Mouse (Mus musculus) hindbrain, embryonic 14.5 days (tissue): ENCODE data around the gene Btf3l4. TPM values are rescaled to one million over a fixed set of nuclear protein-coding genes. Genes with fewer than 3 reads are reported as not detected.
A peak's percentile ranks its signal among the peaks of the same experiment; 100 is the strongest.

Experiments
- ATAC-seq: fragments of 200-750 bp; cut with Nextera tagmentation; 2 replicates; pipeline ENCODE4 v1.8.0; 2017; ENCODE audit warnings: moderate number of reproducible peaks, mild to moderate bottlenecking, moderate TSS enrichment, moderate library complexity; ENCODE audit not compliant: low FRiP score
- DNase-seq: peaks from one replicate; pipeline ENCODE4 v3.0.0-alpha.2; 2015; ENCODE audit warnings: low spot score
- H3K27ac ChIP-seq: fragments of 300-500 bp; sonication (generic); 2 replicates; pipeline ENCODE4 v1.5.1; 2014; ENCODE audit warnings: mild to moderate bottlenecking, moderate library complexity
- H3K27me3 ChIP-seq: fragments of 300-500 bp; sonication (generic); 2 replicates; pipeline ENCODE4 v1.6.1; 2014; ENCODE audit warnings: mild to moderate bottlenecking, low read length, mixed read lengths; ENCODE audit not compliant: control insufficient read depth, insufficient read depth
- H3K36me3 ChIP-seq: fragments of 300-500 bp; sonication (generic); replicated peaks from 2 replicates; pipeline ENCODE4 v1.6.1; 2014; ENCODE audit not compliant: control insufficient read depth, insufficient read depth
- H3K4me1 ChIP-seq: fragments of 300-500 bp; sonication (generic); replicated peaks from 2 replicates; pipeline ENCODE4 v1.6.1; 2014; ENCODE audit warnings: antibody characterized with exemption, low read length, mixed read lengths; ENCODE audit not compliant: control insufficient read depth, insufficient read depth
- H3K4me2 ChIP-seq: fragments of 300-500 bp; sonication (generic); replicated peaks from 2 replicates; pipeline ENCODE4 v1.6.1; 2014; ENCODE audit warnings: mild to moderate bottlenecking, moderate library complexity
- H3K4me3 ChIP-seq: fragments of 300-500 bp; sonication (generic); replicated peaks from 2 replicates; pipeline ENCODE4 v1.5.1; 2014; ENCODE audit warnings: mild to moderate bottlenecking, low read length
- H3K9ac ChIP-seq: fragments of 300-500 bp; sonication (generic); 2 replicates; pipeline ENCODE4 v1.6.1; 2014
- H3K9me3 ChIP-seq: fragments of 300-500 bp; sonication (generic); 2 replicates; pipeline ENCODE4 v1.6.1; 2016; ENCODE audit warnings: low read length; ENCODE audit not compliant: control insufficient read depth
- WGBS: fragments of 180-500 bp; shearing (Covaris S2); extraction: QIAGEN DNeasy Blood & Tissue Kit; methylation state at CpG from one replicate; pipeline ENCODE4 v1.1.7; 2014; 5-methylcytosine and 5-hydroxymethylcytosine counted together
- polyA plus RNA-seq: library from polyadenylated mRNA; unstranded; fragments of >200 nt; fragmentation: Nextera tagmentation; extraction: Ambion mirVana; gene quantifications from 2 replicates; pipeline ENCODE4 v1.2.1, GENCODE M21; 2014

Gene Btf3l4
- polyA plus RNA-seq, 1 experiment from 2014 or later, result 191 TPM

DNA sequence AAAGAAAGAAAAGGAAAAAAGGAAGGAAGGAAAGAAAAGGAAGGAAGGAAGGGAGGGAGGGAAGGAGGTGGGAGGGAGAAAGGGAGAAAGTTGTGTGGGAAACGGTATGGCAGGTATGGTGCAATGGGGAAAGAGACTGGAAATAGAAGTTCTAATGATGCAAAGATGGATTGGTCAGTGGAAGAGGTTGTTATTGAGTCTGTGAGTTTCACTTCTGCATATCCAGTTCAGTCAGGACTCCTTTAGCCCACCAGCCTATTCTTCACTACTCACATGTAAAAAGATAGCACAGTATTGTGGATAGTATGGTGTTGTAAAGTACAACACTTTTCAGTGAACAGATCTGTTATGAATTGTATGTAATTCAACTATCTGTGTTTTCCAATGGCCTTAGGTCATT lies 42.9 kb downstream of the Btf3l4 start:
- Histone ChIP-seq H3K4me1 (no peaks in the 10 kb centered on the region), H3K4me2 (no peak overlapping the region), H3K4me3 (no peak overlapping the region), H3K9ac (no peak overlapping the region), H3K9me3 (no peaks in the 10 kb centered on the region), H3K27ac (no peak overlapping the region), H3K36me3 (no peaks in the 10 kb centered on the region), H3K27me3 (no peaks in the 10 kb centered on the region)
- DNase-seq, result no peak
- no peak for ATAC-seq
- WGBS, result 79% methylated on average over 1 of the region's 1 CpGs

DNA sequence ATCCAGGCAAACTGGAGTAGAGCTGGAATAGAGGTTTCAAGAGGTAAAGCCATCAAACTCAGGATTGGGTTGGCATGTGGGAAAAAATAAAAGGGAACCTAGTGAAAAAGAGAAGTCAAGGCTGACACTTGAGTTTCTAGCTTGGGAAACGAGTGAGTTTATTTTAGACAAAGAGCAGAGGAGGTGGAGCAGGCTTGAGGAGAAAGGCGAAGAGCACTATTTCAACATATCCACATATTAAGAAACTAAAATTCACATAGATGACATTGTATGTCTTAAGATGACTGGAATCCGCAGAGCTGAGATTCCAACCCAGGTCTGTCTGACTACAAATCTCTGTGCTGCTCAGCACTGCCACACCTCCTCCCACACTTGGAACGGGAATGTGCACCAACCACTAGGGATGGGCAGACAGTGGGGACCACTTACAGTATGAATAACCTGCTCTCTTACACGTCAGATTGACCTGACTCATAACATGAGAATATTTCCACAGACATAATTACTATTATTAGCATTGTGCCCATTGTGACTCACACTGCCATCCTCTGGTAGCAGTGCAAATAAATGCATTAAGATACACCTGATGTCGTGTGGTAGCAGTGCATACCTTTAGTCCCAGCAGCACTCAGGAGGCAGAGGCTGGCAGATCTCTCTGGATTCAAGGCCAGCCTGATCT lies 44.0 kb downstream of the Btf3l4 start:
- Histone ChIP-seq H3K9me3 (no peaks in the 10 kb centered on the region), H3K27ac (no peak overlapping the region), H3K4me2 (no peak overlapping the region), H3K36me3 (no peaks in the 10 kb centered on the region), H3K4me3 (no peak overlapping the region), H3K4me1 (no peaks in the 10 kb centered on the region), H3K27me3 (no peaks in the 10 kb centered on the region), H3K9ac (no peak overlapping the region)
- ATAC-seq (no peak), DNase-seq (no peak)
- WGBS, result 78% methylated on average over 6 of the region's 6 CpGs

DNA sequence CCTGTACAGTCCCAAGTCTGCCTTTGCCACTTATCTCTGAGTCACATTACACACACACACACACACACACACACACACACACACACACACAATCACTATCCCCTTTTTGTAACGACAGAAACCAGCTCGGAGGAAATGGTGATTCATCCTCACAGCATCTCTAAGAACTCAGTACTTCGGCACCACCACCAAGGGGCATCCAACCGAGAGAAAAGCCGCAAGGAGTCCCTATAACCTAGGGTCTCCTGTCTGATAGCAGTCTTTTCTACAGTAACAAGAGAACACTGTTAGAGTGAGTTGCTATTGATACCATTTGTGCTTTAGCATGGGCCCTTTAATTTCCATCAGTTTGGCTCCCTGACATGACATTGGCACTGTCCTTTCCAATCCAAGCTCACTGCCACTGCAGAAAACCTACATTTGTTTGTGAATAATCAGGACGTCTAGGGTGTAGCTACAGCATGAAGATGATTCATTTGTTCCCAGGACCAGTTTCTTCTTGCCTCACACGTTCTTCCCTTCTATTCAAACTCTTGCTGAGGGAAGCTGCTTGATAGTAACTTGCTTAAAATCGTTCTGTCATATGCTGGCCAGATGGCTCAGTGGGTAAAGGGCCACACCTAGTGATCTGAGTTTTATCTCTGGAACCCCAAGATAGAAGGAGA lies 50.9 kb downstream of the Btf3l4 start:
- no peaks in the 10 kb centered on the region for H3K9me3 ChIP-seq
- no peak overlapping the region for H3K4me2 ChIP-seq
- no peak overlapping the region for H3K27ac ChIP-seq
- DNase-seq (no peak), ATAC-seq (no peak)
- no peaks in the 10 kb centered on the region for H3K36me3 ChIP-seq
- H3K4me3 ChIP-seq, result no peak overlapping the region
- no peaks in the 10 kb centered on the region for H3K27me3 ChIP-seq
- WGBS, result 27% methylated on average over 8 of the region's 8 CpGs
- peaks cover 14% of the 10 kb centered on the region; the same call in 1 of the 2 replicates for H3K4me1 ChIP-seq
- no peak overlapping the region for H3K9ac ChIP-seq

DNA sequence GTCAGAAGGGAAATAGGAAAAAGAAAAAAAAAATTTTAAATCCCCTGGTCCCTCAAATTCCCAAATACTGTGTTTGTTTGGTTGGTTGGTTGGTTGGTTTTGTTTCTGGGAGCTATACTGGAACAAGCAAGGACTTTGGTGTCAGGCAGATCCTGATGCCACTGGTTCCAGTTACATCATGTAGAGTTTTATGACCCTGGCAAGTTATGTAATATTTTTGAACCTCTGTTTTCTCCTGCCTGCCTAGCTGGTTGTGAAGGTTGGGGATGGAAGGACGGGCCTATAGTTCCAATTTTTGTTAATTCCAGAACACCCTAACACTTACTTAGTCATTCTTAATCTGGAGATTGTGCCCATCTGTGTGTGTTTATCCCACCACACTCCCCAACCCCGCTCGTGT lies 51.8 kb downstream of the Btf3l4 start:
- Histone ChIP-seq H3K9ac (peak overlapping the region; percentile 99; the same call in 1 of the 2 replicates), H3K27me3 (no peaks in the 10 kb centered on the region), H3K9me3 (no peaks in the 10 kb centered on the region), H3K36me3 (no peaks in the 10 kb centered on the region), H3K4me1 (peaks cover 14% of the 10 kb centered on the region; the same call in 1 of the 2 replicates), H3K27ac (no peak overlapping the region), H3K4me2 (peak overlapping the region; percentile 70), H3K4me3 (peak overlapping the region; percentile 98; the same call in 1 of the 2 replicates)
- ATAC-seq, result no peak
- whole genome bisulfite sequencing, result 65% methylated on average over 3 of the region's 3 CpGs
- no peak for DNase-seq

DNA sequence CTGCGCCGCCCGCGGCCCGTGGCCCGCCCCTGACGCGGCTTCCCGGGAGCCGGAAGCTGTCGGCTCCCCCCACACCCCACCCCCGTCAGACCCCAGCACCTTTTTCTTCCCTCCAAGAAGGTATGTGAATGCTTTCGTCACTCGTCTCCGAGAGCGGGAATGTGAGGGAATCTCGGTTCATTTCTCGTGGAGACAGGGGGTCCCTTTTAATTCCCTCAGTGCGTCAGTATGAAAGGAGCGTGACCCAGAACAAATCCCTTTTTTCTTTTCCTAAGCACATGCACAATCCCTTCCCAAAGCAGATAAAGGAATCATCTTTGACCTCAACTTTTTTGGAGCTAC lies 52.6 kb downstream of the Btf3l4 start:
- ATAC-seq (no peak), DNase-seq (no peak)
- Histone ChIP-seq H3K36me3 (no peaks in the 10 kb centered on the region), H3K4me1 (peaks cover 14% of the 10 kb centered on the region; the same call in 1 of the 2 replicates), H3K4me2 (peak overlapping the region; percentile 70), H3K27me3 (no peaks in the 10 kb centered on the region), H3K4me3 (peak overlapping the region; percentile 98), H3K27ac (peak overlapping the region; percentile 97), H3K9ac (peak overlapping the region; percentile 99), H3K9me3 (no peaks in the 10 kb centered on the region)
- under 1% methylated on average over 19 of the region's 20 CpGs for WGBS

DNA sequence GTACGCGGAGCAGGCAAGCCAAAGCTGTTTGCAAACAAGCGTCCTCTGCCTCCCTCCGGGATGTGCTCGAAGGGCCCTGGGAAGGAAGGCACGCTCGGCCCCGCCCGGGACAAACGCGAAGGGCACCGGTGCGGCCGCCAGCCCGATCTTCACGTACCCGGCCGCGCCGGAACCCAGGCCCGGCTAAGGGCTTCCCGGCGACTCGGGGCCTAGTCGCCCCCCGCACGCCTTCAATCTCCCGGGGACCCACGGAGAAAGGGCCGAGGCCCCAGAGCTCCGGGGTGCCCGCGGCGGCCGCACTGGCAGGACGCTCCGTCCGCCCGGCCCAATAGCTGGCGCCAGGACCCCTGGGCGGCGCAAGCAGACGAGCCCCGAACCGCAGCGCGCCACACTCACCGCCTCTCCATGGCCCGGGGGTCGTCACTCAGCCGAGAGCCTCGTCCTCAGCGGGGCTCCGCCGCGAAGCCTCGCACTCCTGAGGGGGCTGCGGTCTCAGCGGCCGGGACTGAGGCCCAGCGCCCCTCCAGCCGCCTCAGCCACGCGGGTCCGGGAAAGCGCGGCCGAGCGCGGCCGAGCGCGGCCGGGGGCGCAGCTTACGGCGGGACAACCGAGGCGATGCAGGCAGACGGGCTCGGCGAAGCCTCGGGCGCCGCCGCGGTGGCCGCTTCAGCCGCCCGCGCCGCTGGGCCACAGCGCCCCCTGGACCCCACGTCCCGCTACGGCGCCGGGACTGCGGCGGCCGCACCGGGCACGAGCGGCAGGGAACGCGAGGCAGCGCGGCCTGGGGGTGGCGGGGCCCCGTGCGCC lies 53.2 kb downstream of the Btf3l4 start, which contains the start of gene Zfyve9:
Gene Zfyve9 (minus strand): TSS at position 742 of the 807 bp plus-strand sequence.
- Histone ChIP-seq H3K27me3 (no peaks in the 10 kb centered on the region), H3K4me3 (peak within 1 kb of the TSS; percentile 98), H3K36me3 (no peaks in the 10 kb centered on the region), H3K9ac (peak within 1 kb of the TSS; percentile 99), H3K4me2 (peak within 1 kb of the TSS; percentile 70), H3K27ac (peak within 1 kb of the TSS; percentile 97), H3K4me1 (peaks cover 14% of the 10 kb centered on the region; the same call in 1 of the 2 replicates), H3K9me3 (no peaks in the 10 kb centered on the region)
- WGBS, result under 1% methylated on average over 81 of the region's 111 CpGs
- DNase-seq (peak; percentile 82), ATAC-seq (peak; percentile 94)

DNA sequence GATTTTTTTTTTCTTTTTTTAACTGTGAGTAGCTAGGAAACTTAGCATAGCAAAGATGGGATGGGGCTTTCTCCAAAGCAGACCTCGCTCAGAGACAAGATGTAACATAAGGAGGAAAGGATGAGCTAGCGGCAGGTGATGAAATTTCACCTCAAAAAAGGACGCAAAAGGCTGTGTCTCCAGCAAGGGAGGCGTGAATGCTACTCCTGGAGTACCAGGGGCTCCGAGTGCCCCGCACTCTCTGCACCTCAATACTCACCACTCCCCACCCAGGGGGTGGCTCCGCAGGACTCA lies 53.7 kb downstream of the Btf3l4 start:
- DNase-seq (peak; percentile 63), ATAC-seq (no peak; the same call in 1 of the 2 replicates)
- under 1% methylated on average over 7 of the region's 7 CpGs for whole genome bisulfite sequencing
- peak overlapping the region; percentile 97 for H3K27ac ChIP-seq
- no peaks in the 10 kb centered on the region for H3K9me3 ChIP-seq
- no peaks in the 10 kb centered on the region for H3K27me3 ChIP-seq
- peaks cover 14% of the 10 kb centered on the region; the same call in 1 of the 2 replicates for H3K4me1 ChIP-seq
- H3K4me3 ChIP-seq, result peak overlapping the region; percentile 98
- no peaks in the 10 kb centered on the region for H3K36me3 ChIP-seq
- peak overlapping the region; percentile 70 for H3K4me2 ChIP-seq
- peak overlapping the region; percentile 99 for H3K9ac ChIP-seq

DNA sequence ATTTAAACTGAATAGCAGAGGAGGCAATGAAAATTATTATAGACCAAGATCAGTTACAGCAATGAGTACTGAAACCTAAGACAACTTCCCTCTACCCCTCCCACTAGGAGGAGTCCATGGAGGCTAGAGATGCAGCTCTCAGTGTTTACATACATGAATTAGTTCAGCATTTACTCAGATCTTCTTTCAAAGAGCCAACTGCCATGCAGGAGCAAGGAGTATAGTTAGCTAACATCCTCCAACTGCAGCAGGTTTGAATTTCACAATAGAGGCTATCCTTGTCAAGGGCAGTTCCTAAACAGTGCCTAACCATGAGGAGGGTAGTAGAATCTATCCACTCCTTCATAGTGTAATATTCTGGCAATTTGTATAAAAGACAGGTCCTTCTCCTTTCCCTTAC lies 64.9 kb downstream of the Btf3l4 start:
- ATAC-seq, result no peak

More for the DNA sequence above, 64.9 kb downstream of the Btf3l4 start:
- DNase-seq, result no peak
- no peak overlapping the region for H3K4me2 ChIP-seq
- H3K4me3 ChIP-seq, result no peak overlapping the region
- no peaks in the 10 kb centered on the region for H3K4me1 ChIP-seq
- H3K9me3 ChIP-seq, result no peaks in the 10 kb centered on the region
- no peaks in the 10 kb centered on the region for H3K36me3 ChIP-seq
- H3K9ac ChIP-seq, result no peak overlapping the region
- H3K27me3 ChIP-seq, result no peaks in the 10 kb centered on the region
- H3K27ac ChIP-seq, result no peak overlapping the region
